Mouse (Mus musculus) brain, embryonic 14.5 days (tissue): Measurements from ENCODE around the gene Ngp. TPM values are rescaled to one million over a fixed set of nuclear protein-coding genes. Genes with fewer than 3 reads are reported as not detected.

Source experiments
- DNase-seq: peaks from one replicate; pipeline ENCODE4 v3.0.0-alpha.2; 2011; ENCODE audit warnings: low read depth
- CTCF ChIP-seq: fragments of 200-500 bp; IDR thresholded peaks from 2 replicates; pipeline ENCODE4 v1.5.1; 2012; ENCODE audit warnings: inconsistent platforms, mild to moderate bottlenecking, moderate library complexity, borderline replicate concordance; ENCODE audit not compliant: insufficient read depth, insufficient read length; ENCODE audit errors: extremely low read depth
- POLR2A ChIP-seq: fragments of 200-500 bp; IDR thresholded peaks from 2 replicates; pipeline ENCODE4 v1.6.1; 2012; ENCODE audit warnings: mild to moderate bottlenecking, inconsistent platforms, borderline replicate concordance; ENCODE audit not compliant: poor library complexity, insufficient read depth, insufficient read length, severe bottlenecking; ENCODE audit errors: extremely low read depth
- polyA plus RNA-seq: library from polyadenylated mRNA; depleted of rRNA; stranded (reverse); fragments of >200 nt; gene quantifications from 2 replicates; pipeline ENCODE4 v1.2.3, GENCODE M21; 2012; rRNA removed

Gene Ngp
- polyA plus RNA-seq, 1 experiment = 1.1 TPM

GRCm38 (mm10) chr9:110448356-110448755, 28.8 kb downstream of the Ngp start:
- DNase-seq = no peak
- no peak for TF ChIP-seq POLR2A

- TF ChIP-seq CTCF (peak; percentile 76; the same call in 1 of the 2 replicates), POLR2A (no peak)
- peak; percentile 94 for DNase-seq
Measured at GRCm38 (mm10) chr9:110448857-110449617, 29.5 kb downstream of the Ngp start.

GRCm38 (mm10) chr9:110452523-110452922, 33.0 kb downstream of the Ngp start:
- no peak for TF ChIP-seq POLR2A
- no peak for TF ChIP-seq CTCF
- DNase-seq = no peak

GRCm38 (mm10) chr9:110457926-110458325, 38.4 kb downstream of the Ngp start:
- no peak for DNase-seq

GRCm38 (mm10) chr9:110459145-110459727, 39.7 kb downstream of the Ngp start:
- no peak for DNase-seq
- TF ChIP-seq CTCF (no peak), POLR2A (no peak)

More at GRCm38 (mm10) chr9:110457926-110458325, 38.4 kb downstream of the Ngp start:
- TF ChIP-seq CTCF = no peak
- TF ChIP-seq POLR2A = no peak

GRCm38 (mm10) chr9:110460884-110461815, 41.6 kb downstream of the Ngp start:
- TF ChIP-seq CTCF (no peak), POLR2A (no peak)
- no peak for DNase-seq

GRCm38 (mm10) chr9:110462321-110462720, 42.8 kb downstream of the Ngp start:
- no peak for DNase-seq
- TF ChIP-seq CTCF = no peak
- TF ChIP-seq POLR2A = no peak

GRCm38 (mm10) chr9:110463983-110464591, 44.5 kb downstream of the Ngp start:
- DNase-seq = no peak
- TF ChIP-seq POLR2A = no peak
- TF ChIP-seq CTCF = no peak

- TF ChIP-seq POLR2A = no peak
- TF ChIP-seq CTCF = no peak
- DNase-seq = no peak
Measured at GRCm38 (mm10) chr9:110465336-110465735, 45.8 kb downstream of the Ngp start.

- TF ChIP-seq POLR2A = no peak
- TF ChIP-seq CTCF = peak; percentile 35; the same call in 1 of the 2 replicates
- DNase-seq = no peak
Measured at GRCm38 (mm10) chr9:110466179-110466578, 46.6 kb downstream of the Ngp start.

Other genes with a start within 250 kb of the Ngp start
- 108 and 139 TPM in 2 replicates for gene Cspg5, start 176.0 kb upstream of the Ngp start, polyA plus RNA-seq
- gene Elp6, start 114.6 kb upstream of the Ngp start, polyA plus RNA-seq = 46.6 and 55.9 TPM in 2 replicates
- 24.9 and 53.4 TPM in 2 replicates for gene Scap, start 86.5 kb upstream of the Ngp start, polyA plus RNA-seq
- gene Ptpn23, start 11.5 kb upstream of the Ngp start, polyA plus RNA-seq = 31.2 and 73.7 TPM in 2 replicates
- gene Klhl18, start 56.9 kb downstream of the Ngp start, polyA plus RNA-seq = 35.8 and 39.3 TPM in 2 replicates
- 1.9 and 3.6 TPM in 2 replicates for gene Kif9, start 57.2 kb downstream of the Ngp start, polyA plus RNA-seq
- gene Setd2, start 112.8 kb downstream of the Ngp start, polyA plus RNA-seq = 83.3 and 90.6 TPM in 2 replicates
- gene Nradd, start 204.7 kb downstream of the Ngp start, polyA plus RNA-seq = 25.1 and 33.9 TPM in 2 replicates
- gene Nbeal2, start 234.4 kb downstream of the Ngp start, polyA plus RNA-seq = 11.8 and 15.5 TPM in 2 replicates
- gene Ccdc12, start 236.8 kb downstream of the Ngp start, polyA plus RNA-seq = 76.0 and 103 TPM in 2 replicates